Mouse (Mus musculus) kidney, adult 2 months (tissue): ENCODE measurements around the gene Itga8. TPM values are rescaled to one million over a fixed set of nuclear protein-coding genes. Genes with fewer than 3 reads are reported as not detected.

Source experiments
- DNase-seq: peaks from one replicate; pipeline ENCODE4 v3.0.0; 2021
- H3K27ac ChIP-seq: fragments of 200-500 bp; 2 replicates; pipeline ENCODE4 v1.5.1; 2012; ENCODE audit warnings: low read depth, low read length, control low read depth, inconsistent platforms; ENCODE audit not compliant: insufficient read depth
- H3K27me3 ChIP-seq: fragments of 200-500 bp; replicated peaks from 2 replicates; pipeline ENCODE4 v1.6.1; 2012; ENCODE audit warnings: mild to moderate bottlenecking, moderate library complexity, low read length, inconsistent platforms; ENCODE audit not compliant: control insufficient read depth, insufficient read depth
- H3K36me3 ChIP-seq: fragments of 200-500 bp; 2 replicates; pipeline ENCODE4 v1.6.1; 2012; ENCODE audit warnings: mild to moderate bottlenecking, moderate library complexity, low read length, inconsistent platforms; ENCODE audit not compliant: control insufficient read depth, insufficient read depth
- H3K4me1 ChIP-seq: fragments of 200-500 bp; 2 replicates; pipeline ENCODE4 v1.6.1; 2011; ENCODE audit warnings: low read length; ENCODE audit not compliant: control insufficient read depth, insufficient read depth
- H3K4me3 ChIP-seq: fragments of 200-500 bp; 2 replicates; pipeline ENCODE4 v1.5.1; 2011; ENCODE audit warnings: mild to moderate bottlenecking, low read depth, low read length, control low read depth; ENCODE audit not compliant: insufficient read depth
- CTCF ChIP-seq: fragments of 200-500 bp; conservative IDR thresholded peaks from 2 replicates; pipeline ENCODE4 v1.5.1; 2011; ENCODE audit warnings: low read depth, mild to moderate bottlenecking, control low read depth, low read length, moderate library complexity, mixed read lengths; ENCODE audit not compliant: insufficient read depth, insufficient read length
- POLR2A ChIP-seq: fragments of 200-500 bp; IDR thresholded peaks from one replicate; pipeline ENCODE4 v1.6.1; 2011; ENCODE audit warnings: low read depth, low read length, control low read depth
- WGBS: fragments of 180-500 bp; shearing (Covaris S2); methylation state at CpG from one replicate; pipeline ENCODE4 v1.1.7; 2018; 5-methylcytosine and 5-hydroxymethylcytosine counted together
- polyA plus RNA-seq: library from polyadenylated mRNA; depleted of rRNA; stranded (reverse); fragments of >200 nt; gene quantifications from 2 replicates; pipeline ENCODE4 v1.2.3, GENCODE M21; 2012

The Itga8 gene
- polyA plus RNA-seq, 1 experiment = 9.7 TPM

- TF ChIP-seq CTCF (no peak), POLR2A (no peak)
Observed at GRCm38 (mm10) chr2:12221671-12222070, 80.1 kb downstream of the Itga8 start.

DNA sequence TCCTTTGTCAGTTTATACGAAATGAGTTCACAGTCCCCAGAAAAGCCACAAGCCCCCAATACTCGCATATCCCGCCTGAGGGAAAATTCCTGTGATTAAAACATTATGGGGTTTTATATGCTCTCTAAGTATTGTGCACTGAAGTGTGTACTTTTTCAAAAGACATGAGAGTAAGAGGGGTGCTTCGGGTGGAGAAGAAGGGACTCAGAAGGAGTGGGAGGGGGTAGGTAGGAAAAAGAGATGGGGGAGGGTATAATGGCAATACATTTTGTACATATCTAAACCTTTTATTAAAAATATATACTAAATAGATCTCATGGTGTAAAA, 88.3 kb downstream of the Itga8 start:
- no peaks in the 10 kb centered on the region for H3K27me3 ChIP-seq
- H3K4me1 ChIP-seq = no peaks in the 10 kb centered on the region
- no peaks in the 10 kb centered on the region for H3K36me3 ChIP-seq
- H3K27ac ChIP-seq = no peak overlapping the region
- WGBS = 58% methylated on average over 4 of the region's 4 CpGs
- H3K4me3 ChIP-seq = no peak overlapping the region
- no peak for TF ChIP-seq POLR2A
- TF ChIP-seq CTCF = no peak
- no peak for DNase-seq

More at GRCm38 (mm10) chr2:12221671-12222070, 80.1 kb downstream of the Itga8 start:
- no peaks in the 10 kb centered on the region for H3K36me3 ChIP-seq
- DNase-seq = no peak
- no peaks in the 10 kb centered on the region for H3K27me3 ChIP-seq
- no peak overlapping the region for H3K4me3 ChIP-seq
- no peaks in the 10 kb centered on the region for H3K4me1 ChIP-seq
- no peak overlapping the region for H3K27ac ChIP-seq
- WGBS = 69% methylated on average over 2 of the region's 2 CpGs

DNA sequence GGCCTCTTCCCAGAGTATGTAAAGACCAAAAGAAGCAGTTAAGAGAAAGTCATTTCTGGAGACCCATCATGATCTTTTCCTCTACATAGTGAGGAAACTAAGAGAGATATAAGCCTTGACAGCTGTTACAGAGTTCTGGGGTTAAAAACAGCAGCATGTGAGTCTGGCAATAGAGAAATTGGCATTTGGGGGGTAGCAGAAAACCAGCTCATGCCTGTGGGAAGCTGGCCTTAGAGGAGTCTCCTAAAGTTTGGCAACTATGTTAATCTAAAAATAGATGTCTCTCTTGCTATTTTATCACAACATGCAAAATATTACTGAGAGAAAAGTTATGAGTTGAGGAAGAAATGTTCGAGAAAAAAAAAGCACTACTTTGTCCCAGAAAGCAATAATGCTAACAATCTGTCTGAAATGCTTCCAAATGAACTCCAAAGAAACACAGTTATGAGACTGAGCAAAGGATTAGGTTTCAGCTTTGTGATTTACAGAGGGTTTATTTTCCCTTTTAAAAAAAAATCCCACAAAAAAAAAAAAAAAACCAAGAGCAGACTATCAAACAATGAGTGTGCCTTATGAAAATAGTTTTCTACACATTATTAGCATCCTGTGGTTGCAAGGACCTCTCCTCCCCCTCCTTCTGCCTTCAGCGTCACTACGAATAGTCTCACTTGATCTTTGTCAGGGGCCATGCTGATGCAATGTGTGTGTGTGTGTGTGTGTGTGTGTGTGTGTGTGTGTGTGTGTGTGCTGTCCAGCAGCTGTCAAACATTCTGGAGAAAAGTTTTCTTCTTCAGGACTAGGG, 88.9 kb downstream of the Itga8 start:
- Histone ChIP-seq H3K4me3 (no peak overlapping the region), H3K27me3 (no peaks in the 10 kb centered on the region), H3K4me1 (no peaks in the 10 kb centered on the region), H3K27ac (no peak overlapping the region), H3K36me3 (no peaks in the 10 kb centered on the region)
- peak; percentile 23 for DNase-seq
- no peak for TF ChIP-seq CTCF
- TF ChIP-seq POLR2A = no peak
- WGBS = 42% methylated on average over 3 of the region's 3 CpGs

GRCm38 (mm10) chr2:12208142-12208541, 93.6 kb downstream of the Itga8 start:
- 73% methylated on average over 6 of the region's 6 CpGs for WGBS
- Histone ChIP-seq H3K27me3 (no peaks in the 10 kb centered on the region), H3K27ac (no peak overlapping the region), H3K4me3 (no peak overlapping the region), H3K36me3 (no peaks in the 10 kb centered on the region), H3K4me1 (no peaks in the 10 kb centered on the region)
- no peak for TF ChIP-seq CTCF
- TF ChIP-seq POLR2A = no peak
- peak; percentile 34 for DNase-seq

- TF ChIP-seq CTCF = no peak
- no peak for TF ChIP-seq POLR2A
- no peaks in the 10 kb centered on the region for H3K36me3 ChIP-seq
- H3K27me3 ChIP-seq = no peaks in the 10 kb centered on the region
- 70% methylated on average over 5 of the region's 5 CpGs for WGBS
- no peak overlapping the region for H3K27ac ChIP-seq
- H3K4me3 ChIP-seq = no peak overlapping the region
- no peak for DNase-seq
- no peaks in the 10 kb centered on the region for H3K4me1 ChIP-seq
Observed at GRCm38 (mm10) chr2:12206353-12206752, 95.4 kb downstream of the Itga8 start.

GRCm38 (mm10) chr2:12205875-12206274, 95.8 kb downstream of the Itga8 start:
- no peak for DNase-seq
- no peak for TF ChIP-seq CTCF
- TF ChIP-seq POLR2A = no peak
- no peaks in the 10 kb centered on the region for H3K27me3 ChIP-seq

DNA sequence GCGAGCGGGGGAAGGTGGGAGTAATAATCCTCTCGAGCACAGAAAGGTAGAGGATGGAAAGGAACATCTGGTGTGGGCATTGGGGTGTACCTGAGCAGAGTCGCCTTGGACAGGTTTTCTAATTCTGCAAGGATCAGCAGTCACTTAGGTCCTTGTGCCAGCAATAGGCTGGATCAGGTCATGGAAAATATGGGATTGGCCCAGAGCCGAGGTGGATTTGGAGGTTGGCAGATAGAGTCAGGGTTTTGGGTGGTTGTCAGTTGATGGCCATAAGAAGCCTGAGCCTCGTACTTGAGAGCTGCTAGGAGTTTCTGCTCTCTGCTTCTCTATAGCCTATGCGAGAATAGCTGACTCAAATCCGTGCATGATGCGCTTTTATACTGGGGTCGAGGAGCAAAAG, 98.5 kb downstream of the Itga8 start:
- TF ChIP-seq CTCF = no peak
- TF ChIP-seq POLR2A = no peak
- Histone ChIP-seq H3K4me3 (no peak overlapping the region), H3K27me3 (no peaks in the 10 kb centered on the region), H3K36me3 (no peaks in the 10 kb centered on the region), H3K27ac (no peak overlapping the region), H3K4me1 (no peaks in the 10 kb centered on the region)
- 91% methylated on average over 10 of the region's 10 CpGs for WGBS
- DNase-seq = no peak

More at GRCm38 (mm10) chr2:12205875-12206274, 95.8 kb downstream of the Itga8 start:
- Histone ChIP-seq H3K27ac (no peak overlapping the region), H3K4me1 (no peaks in the 10 kb centered on the region), H3K36me3 (no peaks in the 10 kb centered on the region), H3K4me3 (no peak overlapping the region)
- 68% methylated on average over 5 of the region's 5 CpGs for WGBS
